Mouse (Mus musculus): ENCODE measurements around the gene Socs1. TPM values are rescaled to one million over a fixed set of nuclear protein-coding genes. Genes with fewer than 3 reads are reported as not detected.
A peak's percentile ranks its signal among the peaks of the same experiment; 100 is the strongest.

Socs1 gene
- polyA plus RNA-seq, 1 experiment from 2014 or later = 17.5 TPM

GRCm38 (mm10) chr16:10749824-10750223 is 35.5 kb downstream of the Socs1 start:
- Histone ChIP-seq H3K36me3 (no peaks in the 10 kb centered on the region), H3K9me3 (no peaks in the 10 kb centered on the region), H3K9ac (no peak overlapping the region), H3K4me2 (no peak overlapping the region), H3K27me3 (no peaks in the 10 kb centered on the region), H3K27ac (no peak overlapping the region), H3K4me1 (peaks cover 20% of the 10 kb centered on the region), H3K4me3 (no peak overlapping the region)
- peak; percentile 48; the same call in 1 of the 2 replicates for ATAC-seq (ENCODE audit: insufficient number of reproducible peaks, low FRiP score, low TSS enrichment, low read depth)
- 24% methylated on average over 7 of the region's 7 CpGs for WGBS

GRCm38 (mm10) chr16:10749226-10749625 is 36.1 kb downstream of the Socs1 start:
- Histone ChIP-seq H3K4me2 (no peak overlapping the region), H3K27me3 (no peaks in the 10 kb centered on the region), H3K27ac (no peak overlapping the region), H3K4me3 (no peak overlapping the region), H3K36me3 (no peaks in the 10 kb centered on the region), H3K9ac (no peak overlapping the region), H3K9me3 (no peaks in the 10 kb centered on the region), H3K4me1 (peaks cover 26% of the 10 kb centered on the region)
- no peak for ATAC-seq (ENCODE audit: insufficient number of reproducible peaks, low FRiP score, low TSS enrichment, low read depth)
- 51% methylated on average over 7 of the region's 7 CpGs for WGBS

- no peaks in the 10 kb centered on the region for H3K9me3 ChIP-seq
- WGBS = 58% methylated on average over 2 of the region's 2 CpGs
- no peak overlapping the region for H3K4me3 ChIP-seq
- no peak for ATAC-seq (ENCODE audit: insufficient number of reproducible peaks, low FRiP score, low TSS enrichment, low read depth)
- no peaks in the 10 kb centered on the region for H3K27me3 ChIP-seq
- no peak overlapping the region for H3K4me2 ChIP-seq
- H3K4me1 ChIP-seq = peaks cover 34% of the 10 kb centered on the region
- no peak overlapping the region for H3K27ac ChIP-seq
- H3K9ac ChIP-seq = no peak overlapping the region
- H3K36me3 ChIP-seq = no peaks in the 10 kb centered on the region
Observed at GRCm38 (mm10) chr16:10741082-10741481, 44.3 kb downstream of the Socs1 start.

- Histone ChIP-seq H3K4me2 (no peak overlapping the region), H3K27me3 (no peaks in the 10 kb centered on the region), H3K36me3 (no peaks in the 10 kb centered on the region), H3K27ac (no peak overlapping the region), H3K4me3 (no peak overlapping the region), H3K9ac (no peak overlapping the region), H3K9me3 (no peaks in the 10 kb centered on the region), H3K4me1 (peaks cover 33% of the 10 kb centered on the region)
- ATAC-seq (ENCODE audit: insufficient number of reproducible peaks, low FRiP score, low TSS enrichment, low read depth) = no peak
- 65% methylated on average over 9 of the region's 9 CpGs for WGBS
Observed at GRCm38 (mm10) chr16:10739854-10740398, 45.4 kb downstream of the Socs1 start.

- WGBS = 85% methylated on average over 3 of the region's 3 CpGs
- H3K27me3 ChIP-seq = no peaks in the 10 kb centered on the region
- no peak overlapping the region for H3K4me3 ChIP-seq
- no peak for ATAC-seq (ENCODE audit: insufficient number of reproducible peaks, low FRiP score, low TSS enrichment, low read depth)
- peaks cover 24% of the 10 kb centered on the region for H3K4me1 ChIP-seq
- H3K9ac ChIP-seq = no peak overlapping the region
- no peaks in the 10 kb centered on the region for H3K9me3 ChIP-seq
- no peaks in the 10 kb centered on the region for H3K36me3 ChIP-seq
- no peak overlapping the region for H3K4me2 ChIP-seq
- 0 out of 2 replicates have a peak overlapping the region, but pooled peaks have one; percentile 11 for H3K27ac ChIP-seq
Observed at GRCm38 (mm10) chr16:10738866-10739265, 46.5 kb downstream of the Socs1 start.

GRCm38 (mm10) chr16:10737571-10737970 is 47.8 kb downstream of the Socs1 start:
- no peak overlapping the region for H3K4me2 ChIP-seq
- 56% methylated on average over 2 of the region's 2 CpGs for WGBS
- no peak overlapping the region for H3K9ac ChIP-seq
- no peak for ATAC-seq (ENCODE audit: insufficient number of reproducible peaks, low FRiP score, low TSS enrichment, low read depth)
- H3K27me3 ChIP-seq = no peaks in the 10 kb centered on the region
- no peaks in the 10 kb centered on the region for H3K9me3 ChIP-seq
- H3K4me1 ChIP-seq = peaks cover 22% of the 10 kb centered on the region
- no peaks in the 10 kb centered on the region for H3K36me3 ChIP-seq
- H3K4me3 ChIP-seq = no peak overlapping the region
- H3K27ac ChIP-seq = 0 out of 2 replicates have a peak overlapping the region, but pooled peaks have one; percentile 39

GRCm38 (mm10) chr16:10736364-10736763 is 49.0 kb downstream of the Socs1 start:
- ATAC-seq (ENCODE audit: insufficient number of reproducible peaks, low FRiP score, low TSS enrichment, low read depth) = no peak
- H3K9me3 ChIP-seq = no peaks in the 10 kb centered on the region
- H3K27ac ChIP-seq = no peak overlapping the region
- no peak overlapping the region for H3K4me3 ChIP-seq
- H3K4me2 ChIP-seq = no peak overlapping the region
- H3K27me3 ChIP-seq = no peaks in the 10 kb centered on the region
- H3K9ac ChIP-seq = no peak overlapping the region
- no peaks in the 10 kb centered on the region for H3K36me3 ChIP-seq
- H3K4me1 ChIP-seq = peaks cover 15% of the 10 kb centered on the region; the same call in 1 of the 2 replicates
- whole genome bisulfite sequencing = 72% methylated on average over 10 of the region's 10 CpGs

- H3K36me3 ChIP-seq = no peaks in the 10 kb centered on the region
- H3K9ac ChIP-seq = no peak overlapping the region
- H3K27me3 ChIP-seq = no peaks in the 10 kb centered on the region
- H3K27ac ChIP-seq = no peak overlapping the region
- WGBS = 58% methylated on average over 2 of the region's 2 CpGs
- no peak overlapping the region for H3K4me3 ChIP-seq
- no peak overlapping the region for H3K4me2 ChIP-seq
- H3K9me3 ChIP-seq = no peaks in the 10 kb centered on the region
- H3K4me1 ChIP-seq = peaks cover 14% of the 10 kb centered on the region; the same call in 1 of the 2 replicates
- no peak for ATAC-seq (ENCODE audit: insufficient number of reproducible peaks, low FRiP score, low TSS enrichment, low read depth)
Observed at GRCm38 (mm10) chr16:10735781-10736180, 49.6 kb downstream of the Socs1 start.

- Histone ChIP-seq H3K27ac (no peak overlapping the region), H3K9ac (no peak overlapping the region), H3K36me3 (no peaks in the 10 kb centered on the region), H3K4me3 (no peak overlapping the region), H3K27me3 (no peaks in the 10 kb centered on the region), H3K4me1 (peaks cover 7% of the 10 kb centered on the region; the same call in 1 of the 2 replicates), H3K4me2 (no peak overlapping the region), H3K9me3 (no peaks in the 10 kb centered on the region)
- 81% methylated on average over 5 of the region's 5 CpGs for WGBS
- ATAC-seq (ENCODE audit: insufficient number of reproducible peaks, low FRiP score, low TSS enrichment, low read depth) = no peak
Observed at GRCm38 (mm10) chr16:10732421-10732820, 52.9 kb downstream of the Socs1 start.

Other genes starting within 250 kb of the Socs1 start
- 16.4 and 21.5 TPM in 2 replicates for gene Dexi, start 242.5 kb downstream of the Socs1 start, polyA plus RNA-seq (2015; fragmentation: Nextera tagmentation; extraction: Ambion mirVana)
- 34.3 and 39.5 TPM in 2 replicates for gene Clec16a, start 240.2 kb downstream of the Socs1 start, polyA plus RNA-seq (2015; fragmentation: Nextera tagmentation; extraction: Ambion mirVana)
- gene Tnp2, start 3.1 kb upstream of the Socs1 start, polyA plus RNA-seq (2015; fragmentation: Nextera tagmentation; extraction: Ambion mirVana) = not detected in 2 replicates
- gene Prm3, start 5.4 kb upstream of the Socs1 start, polyA plus RNA-seq (2015; fragmentation: Nextera tagmentation; extraction: Ambion mirVana) = not detected in 2 replicates
- gene Prm2, start 10.6 kb upstream of the Socs1 start, polyA plus RNA-seq (2015; fragmentation: Nextera tagmentation; extraction: Ambion mirVana) = not detected in 2 replicates
- 0.50 TPM in 1 of 2 replicates, not detected in the other for gene Prm1, start 20.3 kb upstream of the Socs1 start, polyA plus RNA-seq (2015; fragmentation: Nextera tagmentation; extraction: Ambion mirVana)
- not detected in 2 replicates for gene Gm11172, start 27.4 kb upstream of the Socs1 start, polyA plus RNA-seq (2015; fragmentation: Nextera tagmentation; extraction: Ambion mirVana)
- 2.8 and 3.0 TPM in 2 replicates for gene Rmi2, start 49.5 kb upstream of the Socs1 start, polyA plus RNA-seq (2015; fragmentation: Nextera tagmentation; extraction: Ambion mirVana)

Data from limb, embryonic 15.5 days (tissue).